Mouse (Mus musculus) megakaryocyte, embryonic 14.5 days (primary cell): ENCODE measurements at regions not wholly inside any gene's neighbourhood (a gene's known extent, or its start where the extent isn't known, plus 50 kb on each side); places are given as distances from the start of the nearest gene placed in this dataset.

ENCODE experiments used
- H3K27me3 ChIP-seq: replicated peaks from 2 replicates; pipeline ENCODE3; 2012; ENCODE audit warnings: inconsistent platforms
- H3K36me3 ChIP-seq: replicated peaks from 2 replicates; pipeline ENCODE3; 2012; ENCODE audit warnings: low read length, inconsistent platforms, mixed read lengths
- H3K4me1 ChIP-seq: 2 replicates; pipeline ENCODE4 v1.6.1; 2012; ENCODE audit warnings: inconsistent platforms
- H3K4me3 ChIP-seq: replicated peaks from 2 replicates; pipeline ENCODE3; 2012; ENCODE audit warnings: moderate library complexity, mild to moderate bottlenecking, inconsistent platforms
- H3K9me3 ChIP-seq: 2 replicates; pipeline ENCODE4 v1.6.1; 2012; ENCODE audit warnings: inconsistent platforms
- FLI1 ChIP-seq: IDR thresholded peaks from 2 replicates; pipeline ENCODE4 v1.6.1; 2012; ENCODE audit warnings: low read length, inconsistent platforms, mixed read lengths
- GATA1 ChIP-seq: IDR thresholded peaks from 3 replicates; pipeline ENCODE4 v1.6.1; 2012; ENCODE audit warnings: mixed read lengths, low read length, inconsistent platforms, borderline replicate concordance

DNA sequence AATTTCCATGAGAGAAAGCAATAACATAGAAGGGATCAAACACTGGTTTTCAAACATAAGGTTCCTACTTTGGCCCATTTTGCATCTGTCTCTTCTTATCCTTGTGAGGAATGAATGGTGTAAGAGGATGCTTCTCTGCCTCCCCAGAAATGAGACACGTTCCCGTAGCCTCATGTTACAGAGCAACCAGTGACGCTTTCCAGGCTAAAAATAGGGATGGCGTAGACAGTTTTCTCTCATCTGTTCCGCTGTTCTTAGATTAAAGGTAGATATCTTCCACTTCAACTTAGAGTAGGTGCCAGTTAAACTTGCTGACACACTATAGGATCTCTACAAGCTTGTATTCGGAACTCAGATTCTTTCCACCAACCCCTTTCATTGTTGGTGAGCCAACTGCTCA lies 69.1 kb upstream of the Pde7b start:
- Histone ChIP-seq H3K36me3 (no peaks in the 10 kb centered on the region), H3K9me3 (peaks cover 3% of the 10 kb centered on the region), H3K27me3 (no peaks in the 10 kb centered on the region), H3K4me3 (no peak overlapping the region), H3K4me1 (peaks cover 9% of the 10 kb centered on the region)
- TF ChIP-seq FLI1 (no peak), GATA1 (no peak)

GRCm38 (mm10) chr10:20780946-20781345 lies 56.1 kb upstream of the Pde7b start:
- Histone ChIP-seq H3K36me3 (no peaks in the 10 kb centered on the region), H3K9me3 (no peaks in the 10 kb centered on the region), H3K4me1 (peaks cover 32% of the 10 kb centered on the region), H3K4me3 (no peak overlapping the region), H3K27me3 (no peaks in the 10 kb centered on the region)
- no peak for TF ChIP-seq GATA1
- no peak for TF ChIP-seq FLI1

DNA sequence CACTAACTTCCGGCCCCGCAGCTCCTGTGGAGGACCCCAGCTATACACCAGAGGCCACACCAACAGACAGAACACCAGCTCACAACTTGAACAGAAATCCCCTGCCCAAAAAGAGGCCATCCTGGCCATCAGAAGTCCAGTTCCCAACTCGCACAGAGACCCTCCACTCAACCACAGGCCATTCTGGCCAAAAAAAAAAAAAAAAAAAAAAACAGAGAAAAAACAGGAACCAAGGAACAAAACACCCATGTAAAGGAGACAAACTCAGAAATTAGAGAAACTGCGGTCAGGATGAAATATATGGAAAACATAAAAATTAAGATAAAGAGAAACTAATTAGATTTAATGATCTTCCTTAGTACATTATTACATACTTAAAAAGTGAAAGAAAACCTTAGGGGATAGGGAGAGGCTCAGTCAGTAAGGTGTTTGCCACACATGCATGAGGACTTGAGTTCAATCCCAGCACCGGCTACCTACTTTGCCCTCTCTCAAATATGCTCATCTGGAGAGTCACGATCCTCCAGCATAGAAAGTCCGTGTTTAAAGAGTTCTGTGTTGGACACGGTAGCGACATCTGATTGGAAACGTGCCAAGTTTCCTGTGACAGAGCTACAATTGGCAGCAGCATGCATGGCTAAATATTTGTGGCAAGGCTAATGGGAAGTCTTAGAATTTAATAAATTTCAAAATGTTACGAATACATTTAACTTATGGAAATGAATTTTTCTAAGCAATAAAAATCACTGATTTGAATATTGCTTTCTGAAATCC lies 51.9 kb upstream of the Pde7b start:
- Histone ChIP-seq H3K4me3 (peak overlapping the region; percentile 76), H3K36me3 (no peaks in the 10 kb centered on the region), H3K9me3 (no peaks in the 10 kb centered on the region), H3K27me3 (no peaks in the 10 kb centered on the region), H3K4me1 (peaks cover 57% of the 10 kb centered on the region)
- TF ChIP-seq GATA1 (no peak), FLI1 (no peak)

- no peak for TF ChIP-seq GATA1
- Histone ChIP-seq H3K36me3 (no peaks in the 10 kb centered on the region), H3K4me1 (peaks cover 57% of the 10 kb centered on the region), H3K4me3 (peak overlapping the region; percentile 28), H3K27me3 (no peaks in the 10 kb centered on the region), H3K9me3 (no peaks in the 10 kb centered on the region)
Observed at GRCm38 (mm10) chr10:20775731-20776429, 51.0 kb upstream of the Pde7b start.
